Mouse (Mus musculus): ENCODE measurements at regions not wholly inside any gene's neighbourhood (a gene's known extent, or its start where the extent isn't known, plus 50 kb on each side); places are given as distances from the start of the nearest gene placed in this dataset.
A peak's percentile ranks its signal among the peaks of the same experiment; 100 is the strongest.
"Not testable (repeated sequence)": the region's sequence is repeated elsewhere in the genome, so short reads cannot be mapped to it uniquely, and the experiment has no call there.

- no peak for DNase-seq (ENCODE audit: low spot score)
Measured at GRCm38 (mm10) chr13:99739420-99739819, 161.5 kb downstream of the Cartpt start.

DNA sequence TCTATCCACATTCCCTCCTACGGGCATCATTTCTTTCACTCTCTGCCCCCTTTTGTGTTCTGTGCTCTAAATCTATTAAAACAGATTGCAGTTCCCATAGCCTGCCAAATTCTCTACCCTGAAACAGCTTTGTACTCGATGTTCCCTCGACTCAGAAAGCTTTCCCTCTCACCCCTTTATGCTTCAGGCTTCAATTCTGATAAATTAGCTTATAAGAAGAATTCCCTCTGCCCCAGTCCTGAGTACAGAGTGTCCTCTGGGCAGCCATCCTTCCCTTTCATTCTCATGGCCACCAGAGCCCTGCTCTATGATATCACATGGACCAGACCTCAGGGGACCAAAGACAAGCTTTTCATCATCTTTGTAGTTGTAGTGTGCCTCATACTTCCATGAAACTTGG, 163.6 kb downstream of the Cartpt start:
- peak; percentile 60 for DNase-seq (ENCODE audit: low spot score)

- DNase-seq (ENCODE audit: low spot score), result no peak
Measured at GRCm38 (mm10) chr13:99729145-99729544, 171.7 kb downstream of the Cartpt start.

GRCm38 (mm10) chr13:99724245-99724644, 176.6 kb downstream of the Cartpt start:
- DNase-seq (ENCODE audit: low spot score), result peak; percentile 14

- no peak for DNase-seq (ENCODE audit: low spot score)
Measured at GRCm38 (mm10) chr13:99723237-99723981, 177.5 kb downstream of the Cartpt start.

- no peak for DNase-seq (ENCODE audit: low spot score)
Measured at GRCm38 (mm10) chr13:99720566-99720965, 180.3 kb downstream of the Cartpt start.

DNA sequence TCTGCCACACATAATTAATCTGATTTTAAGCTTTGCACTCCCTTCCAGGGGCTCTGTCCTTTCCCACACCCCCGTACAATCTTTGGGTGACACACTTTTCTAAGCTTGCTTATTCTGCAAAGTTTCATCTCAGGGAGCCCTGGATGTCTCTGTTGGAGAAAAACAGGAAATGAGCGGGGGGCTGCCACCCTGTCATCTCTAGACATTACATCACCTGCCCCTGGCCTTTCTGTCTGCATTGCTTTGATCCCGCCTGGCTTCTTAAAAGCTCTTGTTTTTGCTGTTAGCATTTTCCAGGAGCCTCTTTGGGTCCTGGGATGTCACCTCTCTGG, 180.2 kb upstream of the Map1b start:
- DNase-seq (ENCODE audit: low spot score), result no peak

DNA sequence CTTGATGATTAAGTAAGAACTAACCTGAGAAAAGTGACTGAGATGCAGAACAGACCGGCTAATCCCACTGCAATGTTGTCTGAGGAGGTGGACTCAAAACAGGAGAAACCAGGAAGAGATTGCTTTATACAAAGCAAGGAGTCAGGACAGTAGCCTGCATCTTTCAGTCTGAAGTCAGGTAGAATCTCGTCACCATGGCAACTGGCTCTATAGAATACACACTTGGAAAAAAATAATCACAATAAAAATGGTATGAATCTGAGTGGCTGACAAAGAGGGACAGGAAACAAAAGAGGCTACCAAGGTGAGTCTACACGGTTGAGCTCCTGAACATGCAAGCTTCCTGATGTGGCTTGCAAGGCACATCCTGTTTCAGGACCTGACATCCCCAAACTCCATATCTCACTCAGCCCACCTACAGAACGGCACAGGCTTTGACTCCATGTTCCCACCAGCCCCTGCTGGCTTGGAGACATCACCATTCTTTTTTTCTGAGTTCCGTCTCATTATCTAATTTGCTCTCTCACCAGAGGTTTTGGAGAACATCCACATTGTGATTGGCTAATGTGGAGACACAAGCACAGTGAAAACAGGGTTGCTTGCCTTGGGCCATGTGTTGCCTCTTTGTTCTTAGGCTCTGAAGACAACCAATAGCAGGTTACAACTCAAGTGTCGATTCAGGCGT, 179.7 kb upstream of the Map1b start:
- DNase-seq (ENCODE audit: low spot score), result no peak

- DNase-seq (ENCODE audit: low spot score), result no peak
Measured at GRCm38 (mm10) chr13:99679934-99680333, 163.6 kb upstream of the Map1b start.

GRCm38 (mm10) chr13:99679430-99679829, 163.1 kb upstream of the Map1b start:
- DNase-seq (ENCODE audit: low spot score), result no peak

DNA sequence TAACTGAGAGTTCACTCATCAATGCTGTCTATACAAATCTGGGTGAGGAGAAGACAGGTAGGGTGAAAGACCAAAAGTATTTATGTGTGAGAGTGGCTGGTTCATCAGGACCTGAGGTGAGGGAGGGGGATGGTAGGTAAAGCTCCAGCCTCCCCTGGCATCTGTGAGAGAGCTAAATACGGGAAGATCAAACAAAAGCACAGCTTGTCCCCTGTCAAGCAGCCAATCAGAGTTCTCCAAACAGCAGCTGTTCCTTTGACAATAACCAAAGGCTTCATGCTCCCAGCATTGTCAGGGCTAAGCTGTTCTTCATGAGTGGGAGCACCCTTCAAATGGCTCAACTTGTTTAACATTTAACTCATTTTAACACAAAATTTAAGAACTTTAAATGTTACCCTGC, 160.1 kb upstream of the Map1b start:
- DNase-seq (ENCODE audit: low spot score), result peak; percentile 77

DNA sequence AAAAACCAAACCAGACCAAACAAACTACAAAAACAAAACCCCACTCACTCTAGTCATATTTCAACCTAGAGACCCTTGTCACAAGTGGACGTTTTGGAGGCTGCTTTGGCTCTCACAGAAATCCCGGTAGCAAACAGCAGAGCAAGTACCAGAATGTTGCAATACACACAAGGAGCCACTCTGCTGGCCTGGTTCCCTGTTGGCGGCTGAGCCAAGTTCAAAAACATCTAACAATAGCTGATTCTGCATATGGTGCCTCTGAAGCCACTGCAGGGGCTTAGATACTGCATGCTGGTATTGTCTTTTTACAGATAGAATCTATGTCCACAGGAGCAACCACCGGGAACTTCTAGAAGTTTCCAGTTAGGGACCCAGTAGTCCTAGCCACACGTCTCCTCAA, 159.6 kb upstream of the Map1b start:
- DNase-seq (ENCODE audit: low spot score), result peak; percentile 80

- DNase-seq (ENCODE audit: low spot score), result no peak
Measured at GRCm38 (mm10) chr13:99672714-99673113, 156.4 kb upstream of the Map1b start.

DNA sequence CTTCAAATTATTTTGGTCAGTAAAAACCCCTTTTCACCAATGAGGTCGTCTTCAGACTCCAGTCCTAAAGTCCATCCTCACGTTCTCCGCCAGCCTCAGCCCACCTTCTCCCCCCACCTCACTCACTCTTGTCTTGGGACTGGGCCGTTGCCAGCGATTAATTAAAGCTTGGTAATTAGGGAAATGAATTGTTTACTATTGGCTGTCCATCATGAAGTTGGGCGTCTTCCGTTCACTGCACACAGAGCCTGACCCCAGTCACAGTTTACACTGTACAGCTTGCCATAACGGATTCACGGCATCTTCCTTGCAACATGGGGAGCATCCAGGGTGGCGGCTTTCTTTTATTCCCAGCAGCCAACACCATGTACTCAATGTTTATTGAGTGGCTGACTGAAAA, 155.4 kb upstream of the Map1b start:
- no peak for DNase-seq (ENCODE audit: low spot score)

DNA sequence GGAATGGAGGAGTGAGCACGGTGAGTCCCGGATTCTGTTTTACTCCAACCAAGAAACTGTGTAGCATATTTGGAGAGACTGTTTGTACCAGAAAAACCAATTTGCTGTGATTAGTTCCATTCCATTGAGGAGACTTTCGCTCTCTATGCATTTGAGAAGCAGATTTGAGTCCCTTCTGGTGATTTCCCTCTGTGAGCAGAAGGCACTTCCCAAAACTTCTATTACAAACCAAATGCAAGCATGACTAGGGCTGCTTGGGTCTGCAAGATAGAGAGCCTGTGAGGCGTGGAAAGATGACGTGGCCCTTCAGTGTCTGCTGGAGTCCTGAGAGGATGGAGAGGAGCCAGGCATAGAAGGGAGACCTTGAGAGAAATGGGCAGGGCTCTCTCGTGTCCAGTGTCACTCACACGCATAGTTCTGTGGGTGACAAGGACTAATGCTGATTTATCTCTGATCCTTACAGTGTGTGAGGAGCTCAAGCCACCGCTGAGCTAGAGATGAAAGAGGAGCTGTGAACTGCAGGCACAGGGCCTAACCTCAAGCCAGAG, 153.7 kb upstream of the Map1b start:
- peak; percentile 23 for DNase-seq (ENCODE audit: low spot score)

- no peak for DNase-seq (ENCODE audit: low spot score)
Measured at GRCm38 (mm10) chr13:99668613-99669012, 152.3 kb upstream of the Map1b start.

GRCm38 (mm10) chr13:99666086-99666485, 149.7 kb upstream of the Map1b start:
- no peak for DNase-seq (ENCODE audit: low spot score)

DNA sequence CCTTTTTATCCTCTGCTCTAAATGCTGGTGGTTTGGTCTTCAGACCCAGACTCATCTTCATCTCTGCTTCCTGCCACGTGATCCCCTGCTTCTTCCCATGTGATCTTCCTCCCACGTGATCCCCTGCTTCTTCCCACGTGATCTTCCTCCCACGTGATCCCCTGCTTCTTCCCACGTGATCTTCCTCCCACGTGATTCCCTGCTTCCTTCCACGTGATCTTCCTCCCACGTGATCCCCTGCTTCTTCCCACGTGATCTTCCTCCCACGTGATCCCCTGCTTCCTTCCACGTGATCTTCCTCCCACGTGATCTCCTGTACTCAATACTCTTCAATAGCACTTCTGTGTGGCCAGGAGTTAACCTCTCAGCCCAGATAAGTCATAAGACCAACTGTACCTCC, 147.1 kb upstream of the Map1b start:
- not testable (repeated sequence) for DNase-seq (ENCODE audit: low spot score)

DNA sequence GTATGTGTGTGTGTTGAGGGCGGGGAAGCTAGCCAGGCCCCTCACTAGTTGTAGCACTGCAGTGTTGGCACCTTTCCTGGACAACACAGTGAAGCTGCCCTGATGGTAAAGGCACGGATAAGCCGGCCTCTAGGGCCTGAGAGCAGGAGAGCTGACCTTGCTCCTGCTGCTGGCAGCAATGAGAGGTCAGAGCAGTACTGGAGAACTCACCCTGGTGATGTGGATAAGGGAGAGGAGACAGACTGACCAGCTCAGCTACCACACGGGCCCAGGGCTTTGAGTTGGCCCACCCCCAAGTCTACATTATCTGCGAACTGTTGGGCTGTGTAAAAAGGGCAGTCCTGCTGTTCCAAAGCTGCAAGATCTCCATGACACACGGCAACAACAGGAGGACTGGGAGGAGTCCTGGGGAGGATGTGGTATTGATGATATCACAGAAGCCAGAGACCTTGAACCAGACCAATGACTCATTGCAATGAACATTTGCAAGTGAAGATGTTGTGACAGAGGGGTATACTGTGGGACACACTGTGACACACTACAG, 131.4 kb upstream of the Map1b start:
- DNase-seq (ENCODE audit: low spot score), result no peak

- DNase-seq (ENCODE audit: low spot score), result no peak
Measured at GRCm38 (mm10) chr13:99644771-99645170, 128.4 kb upstream of the Map1b start.

- DNase-seq (ENCODE audit: low spot score), result no peak
Measured at GRCm38 (mm10) chr13:99642811-99643210, 126.5 kb upstream of the Map1b start.

DNA sequence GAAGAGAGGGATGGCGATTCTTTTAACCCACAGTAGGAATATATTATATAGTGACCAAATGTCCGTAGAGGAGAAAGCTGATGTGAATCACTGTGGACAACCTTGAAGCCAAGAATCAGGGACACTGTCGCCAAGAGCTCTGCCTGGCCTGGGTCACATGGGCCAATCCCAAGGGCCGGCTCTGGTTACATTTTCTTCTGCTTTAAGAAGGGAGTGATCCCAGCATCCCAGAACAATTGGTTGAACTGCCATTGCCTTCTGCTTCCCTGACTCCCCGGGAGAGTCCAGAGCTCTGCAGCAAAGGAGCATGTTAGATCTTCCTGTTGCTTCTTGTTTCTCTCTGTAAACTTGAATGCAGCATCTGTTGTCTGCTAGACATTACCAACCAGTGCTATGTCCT, 126.0 kb upstream of the Map1b start:
- no peak for DNase-seq (ENCODE audit: low spot score)

Data from layer of hippocampus, adult 11-12 months (tissue).